Comparison of ENCODE assay signal across 12 mouse cellular contexts in genomic region chr2:5712255-5712654, GRCm38 (mm10). TPM values are rescaled to one million over a fixed set of nuclear protein-coding genes. Genes with fewer than 3 reads are reported as not detected.
DNase-seq lines count a peak whose midpoint lies in the region; ATAC-seq lines count a peak whose summit lies in the region.
"Had no signal": no experiment of that assay in that cellular context is flagged by ENCODE, and none has a peak within 500 bp of the region (broad histone marks: within the 10 kb centered on the region; RNA-seq: fewer than 3 reads in every experiment).

No protein-coding gene starts in this region.

- WGBS in neural tube, embryonic 12.5 days: 48% methylated on average over 7 of the region's 7 CpGs
- 64% methylated on average over 7 of the region's 7 CpGs for WGBS in intestine, embryonic 14.5 days
- 66% methylated on average over 7 of the region's 7 CpGs for WGBS in stomach, embryonic 15.5 days

- DNase-seq in cerebellum, adult 9-11 months: peak; percentile 50
- no peak for DNase-seq in cerebellum, adult 9-10 months
- DNase-seq in neural tube, embryonic 10.5 days (ENCODE audit: extremely low spot score, low spot score): no peak
- DNase-seq in intestine, embryonic 14.5 days (ENCODE audit: low spot score): no peak
- no peak for DNase-seq in adrenal gland, adult 8-10 months
- DNase-seq: kidney, postnatal 25 days; lung, postnatal 36 days had no signal

- H3K4me1 ChIP-seq in neural tube, embryonic 12.5 days: peaks cover 14% of the 10 kb centered on the region
- H3K4me1 ChIP-seq in intestine, embryonic 14.5 days (replicated peaks; ENCODE audit: control insufficient read depth, insufficient read depth, low read length): peaks cover 15% of the 10 kb centered on the region; the same call in 1 of the 2 replicates
- peaks cover 17% of the 10 kb centered on the region; the same call in 1 of the 2 replicates for H3K4me1 ChIP-seq in stomach, embryonic 15.5 days

- no peak overlapping the region for H3K4me3 ChIP-seq in neural tube, embryonic 12.5 days
- H3K4me3 ChIP-seq in intestine, embryonic 14.5 days (ENCODE audit: low read depth, low read length): peak overlapping the region; percentile 71
- H3K4me3 ChIP-seq in stomach, embryonic 15.5 days (replicated peaks): peak overlapping the region; percentile 8; the same call in 1 of the 2 replicates

- no peak overlapping the region for H3K27ac ChIP-seq in neural tube, embryonic 12.5 days
- no peak overlapping the region for H3K27ac ChIP-seq in intestine, embryonic 14.5 days (ENCODE audit: low read depth)
- H3K27ac ChIP-seq in stomach, embryonic 15.5 days: no peak overlapping the region
- H3K27ac ChIP-seq: heart, embryonic 10.5 days; limb, embryonic 12.5 days had no signal

- H3K36me3 ChIP-seq in neural tube, embryonic 12.5 days: no peaks in the 10 kb centered on the region
- no peaks in the 10 kb centered on the region for H3K36me3 ChIP-seq in intestine, embryonic 14.5 days (ENCODE audit: control insufficient read depth, insufficient read depth, low read length)
- H3K36me3 ChIP-seq in stomach, embryonic 15.5 days: no peaks in the 10 kb centered on the region
- H3K36me3 ChIP-seq: heart, embryonic 10.5 days; limb, embryonic 12.5 days had no signal

- peaks cover 23% of the 10 kb centered on the region for H3K27me3 ChIP-seq in neural tube, embryonic 12.5 days (replicated peaks)
- H3K27me3 ChIP-seq in intestine, embryonic 14.5 days (replicated peaks; ENCODE audit: control insufficient read depth, insufficient read depth, low read length): peaks cover 6% of the 10 kb centered on the region; the same call in 1 of the 2 replicates
- no peaks in the 10 kb centered on the region for H3K27me3 ChIP-seq in stomach, embryonic 15.5 days (replicated peaks)

- H3K4me2 ChIP-seq in neural tube, embryonic 12.5 days (replicated peaks): peak overlapping the region; percentile 97
- H3K4me2 ChIP-seq in intestine, embryonic 14.5 days (ENCODE audit: low read length): peak overlapping the region; percentile 99
- H3K4me2 ChIP-seq in stomach, embryonic 15.5 days: peak overlapping the region; percentile 96

- no peak overlapping the region for H3K9ac ChIP-seq in neural tube, embryonic 12.5 days
- H3K9ac ChIP-seq in intestine, embryonic 14.5 days (ENCODE audit: low read length): no peak overlapping the region
- no peak overlapping the region for H3K9ac ChIP-seq in stomach, embryonic 15.5 days
- H3K9ac ChIP-seq: limb, embryonic 12.5 days had no signal

- H3K9me3 ChIP-seq in neural tube, embryonic 12.5 days: no peaks in the 10 kb centered on the region
- no peaks in the 10 kb centered on the region for H3K9me3 ChIP-seq in intestine, embryonic 14.5 days (ENCODE audit: control insufficient read depth, low read length)
- no peaks in the 10 kb centered on the region for H3K9me3 ChIP-seq in stomach, embryonic 15.5 days
- H3K9me3 ChIP-seq: limb, embryonic 12.5 days had no signal

- ATAC-seq in neural tube, embryonic 12.5 days (ENCODE audit: low FRiP score, low read depth): no peak
- no peak for ATAC-seq in intestine, embryonic 14.5 days (replicated peaks; ENCODE audit: low FRiP score, low TSS enrichment, low read depth)
- no peak for ATAC-seq in stomach, embryonic 15.5 days (ENCODE audit: insufficient read depth, low FRiP score, low read depth)
- no peak for ATAC-seq in erythroid progenitor cell, adult 5-6 weeks (replicated peaks; ENCODE audit: low FRiP score, poor library complexity, severe bottlenecking)

RNA-seq across cellular contexts. Expression of gene Camk1d, which starts 2.1 kb away (rescaled TPM):
- 2.4 and 2.6 TPM in 2 replicates for polyA plus RNA-seq in neural tube, embryonic 12.5 days (2016; fragmentation: Nextera tagmentation; extraction: Ambion mirVana)
- 20.7 and 21.1 TPM in 2 replicates for polyA plus RNA-seq in intestine, embryonic 14.5 days (2014; fragmentation: Nextera tagmentation; extraction: Ambion mirVana)
- 17.9 and 18.4 TPM in 2 replicates for polyA plus RNA-seq in stomach, embryonic 15.5 days (2015; fragmentation: Nextera tagmentation; extraction: Ambion mirVana)
- 3.2 and 7.5 TPM in 2 replicates for total RNA-seq in erythroid progenitor cell, adult 5-6 weeks (2015; ENCODE audit: low replicate concordance)
- total RNA-seq in erythroid progenitor cell, adult 5-6 weeks (2017; ENCODE audit: low replicate concordance): 1.7 and 2.2 TPM in 2 replicates
- 10 to 100 TPM in 2 of 4 experiments, 1 to 10 TPM in 2; 7.3 to 13.2 (median 10.9) TPM for total RNA-seq in adrenal gland, adult 8-10 months (2022)
